Mouse (Mus musculus) monocyte, adult 2 months (primary cell): Measurements from ENCODE around the gene Clic4.

ENCODE experiments used
- DNase-seq, 2 experiments: peaks; one replicate each; pipeline ENCODE4 v3.0.0; 2022; ENCODE audit warnings: low spot score in 2 of 2, low read depth in 1 of 2

Gene Clic4

DNA sequence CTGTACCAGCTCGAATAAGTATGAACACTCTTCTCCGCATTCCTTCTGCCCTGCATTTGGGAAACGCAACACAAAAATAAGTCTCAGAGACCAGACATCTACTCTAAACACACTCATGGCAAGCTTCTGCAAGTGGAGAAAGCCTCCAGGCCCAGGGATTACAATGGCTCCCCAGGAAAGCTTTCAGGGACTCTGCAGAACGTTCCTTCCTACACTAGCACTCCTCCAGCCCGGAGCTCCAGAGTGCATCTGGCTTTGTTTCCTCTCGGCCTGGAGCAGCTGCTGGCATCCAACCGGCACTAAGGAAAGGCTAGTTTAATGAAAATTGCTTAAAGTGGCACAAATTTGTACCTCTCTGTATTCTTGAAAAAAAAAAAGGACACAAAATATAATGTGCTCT is 14.1 kb downstream of the Clic4 start:
- DNase-seq: no peak

DNA sequence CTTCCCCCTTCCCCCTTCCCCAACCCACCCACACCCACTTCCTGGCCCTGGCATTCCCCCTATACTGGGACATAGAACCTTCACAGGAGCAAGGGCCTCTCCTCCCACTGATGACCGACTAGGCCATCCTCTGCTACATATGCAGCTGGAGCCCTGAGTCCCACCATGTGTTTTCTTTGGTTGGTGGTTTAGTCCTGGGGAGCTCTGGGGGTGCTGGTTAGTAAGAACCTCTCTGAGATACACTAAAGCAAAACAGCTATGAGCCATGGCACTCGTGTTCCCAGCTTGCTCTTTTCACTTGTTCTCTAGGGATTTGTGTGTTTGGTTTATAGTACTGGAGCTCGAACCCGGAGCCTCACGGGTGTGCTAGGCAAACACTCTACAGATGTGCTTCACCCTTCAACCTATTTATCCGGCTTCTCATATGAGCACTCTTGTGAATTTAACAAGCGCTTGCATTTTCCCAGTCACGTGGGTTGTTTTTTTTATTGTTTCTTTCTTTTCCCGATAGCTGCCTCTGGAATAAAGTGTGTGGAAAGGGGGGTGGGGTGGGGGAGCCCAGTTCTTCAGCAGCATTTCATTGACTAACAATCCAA is 14.6 kb downstream of the Clic4 start:
- no peak for DNase-seq

DNA sequence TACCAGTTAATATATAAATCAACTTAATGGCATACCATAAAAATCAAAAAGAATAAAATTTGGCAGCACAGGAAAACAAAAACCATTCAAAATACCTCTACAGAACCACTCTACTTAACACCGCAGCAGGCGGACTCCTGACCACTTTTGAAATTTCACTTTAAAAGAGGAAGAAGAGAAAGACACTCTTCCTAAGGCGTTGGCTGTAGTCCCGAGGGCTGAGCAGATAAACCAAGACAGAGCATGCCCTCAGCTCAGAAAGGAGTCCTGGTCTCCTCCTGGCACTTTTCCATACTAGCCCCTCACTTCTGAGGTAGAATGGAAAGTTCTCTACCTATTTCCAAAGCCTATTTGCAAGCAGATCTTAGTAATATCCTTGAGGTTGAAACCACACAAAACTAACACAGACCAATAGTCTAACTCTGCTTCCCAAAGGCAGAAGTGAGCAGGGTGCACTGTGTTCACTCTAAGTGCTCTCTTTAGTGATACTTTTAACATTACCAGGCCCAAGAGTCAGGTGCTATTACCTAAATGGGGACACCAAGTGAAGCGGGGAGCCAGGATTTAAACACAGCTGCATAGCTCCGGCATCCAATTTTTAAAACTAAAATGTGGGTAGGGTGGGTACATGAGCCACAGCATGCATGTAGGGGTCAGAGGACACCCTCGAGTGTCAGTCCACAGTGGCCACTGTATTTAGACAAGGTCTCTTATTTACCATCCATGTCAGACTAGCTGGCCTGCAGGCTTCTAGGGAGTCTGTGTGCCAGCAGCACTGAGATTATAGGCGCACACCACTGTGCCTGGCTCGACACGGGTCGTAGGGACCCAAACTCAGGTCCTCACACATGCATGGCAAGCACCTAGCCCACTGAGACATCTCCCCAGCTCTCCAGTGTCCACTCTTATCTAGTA is 15.8 kb downstream of the Clic4 start:
- no peak for DNase-seq

DNA sequence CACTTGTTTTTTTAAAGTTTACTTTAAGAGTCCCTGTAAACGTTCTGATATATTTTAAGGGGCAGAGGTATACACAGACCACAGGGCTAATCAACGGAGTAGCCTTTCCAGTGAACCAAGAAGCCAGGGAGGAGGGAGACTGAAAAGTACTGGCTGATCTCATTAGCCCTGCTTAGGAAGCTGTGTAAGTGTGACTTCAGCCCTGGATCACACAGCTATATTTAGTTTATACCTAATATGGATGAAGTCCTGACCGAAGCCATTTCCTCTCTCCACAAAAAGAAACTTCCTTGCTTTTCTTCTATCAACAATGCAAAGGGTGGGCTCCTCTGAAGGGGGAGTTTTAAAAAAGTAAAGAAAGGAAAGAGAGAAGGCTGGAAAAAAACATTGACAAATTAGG is 17.8 kb downstream of the Clic4 start:
- no peak for DNase-seq

DNA sequence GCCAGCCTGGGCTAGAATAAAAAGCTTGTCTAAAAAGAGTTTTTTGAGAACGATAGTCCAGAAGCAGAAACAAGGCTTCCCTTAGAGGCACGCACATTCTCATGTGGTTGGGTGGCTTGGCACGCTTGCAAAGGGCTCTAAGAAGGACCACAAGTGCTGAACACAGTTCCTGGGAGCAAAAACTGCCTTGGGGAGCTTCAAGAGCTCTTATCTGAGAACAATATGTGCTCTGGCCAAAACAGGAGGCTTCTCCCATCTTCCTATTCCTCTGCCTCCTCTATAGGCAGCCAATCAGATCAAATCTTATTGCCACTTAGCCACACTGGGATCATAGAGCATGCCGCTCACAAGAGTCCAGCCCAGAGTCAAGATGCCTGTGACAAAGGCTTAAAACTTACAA is 18.3 kb downstream of the Clic4 start:
- no peak for DNase-seq

DNA sequence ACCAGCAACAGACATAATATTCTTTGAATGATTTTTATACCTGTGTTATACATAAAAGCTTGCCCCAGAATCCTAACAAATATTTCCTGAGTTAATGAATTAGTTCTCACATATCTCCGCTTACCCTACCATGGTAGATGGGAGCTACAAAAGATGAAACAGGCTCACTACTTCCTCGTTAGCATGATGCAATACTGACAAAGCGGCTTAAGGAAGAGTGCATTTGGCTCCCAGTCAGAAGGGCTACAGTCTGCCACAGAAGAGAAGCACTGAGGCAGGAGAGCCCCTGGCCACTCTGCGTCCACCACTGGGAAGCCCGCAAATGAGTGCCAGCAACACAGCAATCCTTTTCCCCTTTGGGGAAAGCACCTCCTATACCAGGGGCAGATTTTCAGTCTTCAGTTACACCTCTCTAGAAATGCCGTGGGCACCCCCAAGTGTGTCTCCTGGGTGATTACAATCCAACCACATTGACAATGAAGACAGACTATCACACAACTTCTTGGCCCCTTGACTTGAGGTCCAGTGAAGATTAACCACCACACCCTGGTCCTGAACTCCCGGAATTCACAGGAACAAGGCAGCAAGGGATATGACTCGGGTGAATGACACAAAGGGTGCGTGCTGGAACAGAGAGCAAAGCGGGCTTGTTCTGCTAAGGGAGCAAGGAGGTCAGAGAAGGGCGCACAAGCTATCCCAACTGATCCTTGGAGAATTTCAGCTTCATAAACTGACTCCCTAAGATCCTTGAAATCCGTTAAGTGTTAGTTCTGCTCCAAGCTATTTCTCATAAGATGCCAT is 19.2 kb downstream of the Clic4 start:
- DNase-seq: no peak

DNA sequence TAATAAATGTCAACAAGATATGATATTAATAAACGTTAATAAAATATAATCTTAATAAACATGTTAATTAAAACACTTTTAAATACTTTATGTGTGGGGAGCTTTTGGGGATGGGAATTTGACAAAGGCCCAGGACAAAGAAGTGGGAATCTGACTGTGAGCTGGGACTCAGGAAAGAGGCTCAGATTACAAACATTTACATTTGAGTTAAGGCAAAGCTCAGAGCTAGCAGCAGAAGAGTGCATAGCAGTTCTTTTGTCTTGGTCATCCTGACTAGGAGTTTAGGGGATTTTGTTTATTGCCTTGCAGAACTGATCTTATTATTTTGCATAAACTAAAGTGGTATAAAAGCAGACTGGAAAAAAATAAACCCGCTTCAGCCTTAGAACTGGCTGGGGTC is 20.8 kb downstream of the Clic4 start:
- no peak for DNase-seq

DNA sequence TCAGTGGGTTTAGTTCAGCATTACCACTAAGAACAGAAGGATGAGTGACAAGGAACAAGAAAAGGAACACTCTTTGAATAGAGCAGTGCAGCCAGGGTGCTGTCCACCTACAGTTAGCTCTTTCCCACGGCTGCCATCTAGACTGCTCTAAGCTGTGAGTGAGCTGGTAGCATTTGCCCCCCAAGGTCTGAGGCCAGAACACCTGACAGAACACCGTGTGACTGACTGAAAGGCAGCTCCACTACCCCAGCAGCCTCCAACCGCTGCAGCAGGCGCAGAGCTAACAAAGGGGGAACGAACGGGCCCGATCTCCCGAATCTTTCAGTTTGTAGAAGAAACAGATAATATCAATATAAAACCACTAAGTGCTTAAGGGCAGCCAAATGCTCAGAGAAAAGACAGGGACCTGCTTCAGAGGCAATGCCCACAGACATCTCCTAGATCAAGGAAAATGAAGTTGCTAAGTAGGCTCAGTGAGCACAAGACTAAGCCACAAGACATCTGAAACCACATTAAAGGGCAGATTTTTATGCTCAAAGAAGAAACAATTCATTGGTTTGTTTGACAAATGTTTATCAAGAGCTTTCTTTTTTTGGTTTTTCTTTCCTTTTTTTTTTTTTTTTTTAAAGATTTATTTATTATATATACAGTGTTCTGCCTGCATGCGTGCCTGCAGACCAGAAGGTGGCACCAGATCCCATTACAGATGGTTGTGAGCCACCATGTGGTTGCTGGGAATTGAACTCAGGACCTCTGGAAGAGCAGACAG is 24.2 kb downstream of the Clic4 start:
- DNase-seq: no peak

DNA sequence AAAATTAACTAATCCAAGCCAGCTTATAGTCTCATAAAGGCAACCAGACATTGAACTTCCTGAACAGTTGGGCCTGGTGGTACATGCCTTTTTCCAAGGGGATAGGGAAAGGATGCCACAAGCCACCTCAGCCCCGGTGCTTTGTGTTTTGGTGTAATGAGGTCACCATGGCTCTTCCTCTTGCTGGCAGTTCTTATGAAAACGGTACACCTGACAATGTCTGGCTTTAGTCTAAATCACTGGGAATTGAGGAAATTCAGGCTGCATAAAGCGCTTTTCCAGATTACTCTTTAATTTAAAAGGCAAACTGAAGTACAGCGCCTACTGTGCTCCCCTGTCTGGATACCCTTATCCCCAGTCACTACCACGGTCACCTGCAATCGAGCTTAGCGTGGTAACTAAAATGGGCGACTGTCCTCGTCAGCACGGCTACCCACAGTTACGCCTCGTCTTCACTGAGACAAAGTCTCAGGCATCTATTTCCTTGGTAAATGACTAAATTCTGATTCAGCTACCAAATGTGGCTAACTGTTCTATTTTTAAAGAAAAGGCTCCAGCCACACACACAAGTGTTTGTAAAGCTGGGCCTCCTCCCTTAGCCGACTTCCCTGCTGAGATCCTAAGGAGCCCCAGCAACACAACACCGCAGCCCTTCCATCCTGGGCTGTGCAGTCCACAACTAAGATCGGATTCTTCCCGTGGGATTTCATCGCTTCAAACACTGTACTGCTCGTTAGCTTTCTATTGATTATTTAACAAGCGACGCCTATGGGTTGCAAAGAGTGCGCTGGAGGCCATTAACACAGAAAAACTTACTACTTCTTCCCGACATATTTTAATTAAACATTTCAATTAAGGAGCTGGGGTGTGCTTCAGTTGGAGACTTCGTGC is 25.5 kb downstream of the Clic4 start:
- DNase-seq: no peak

DNA sequence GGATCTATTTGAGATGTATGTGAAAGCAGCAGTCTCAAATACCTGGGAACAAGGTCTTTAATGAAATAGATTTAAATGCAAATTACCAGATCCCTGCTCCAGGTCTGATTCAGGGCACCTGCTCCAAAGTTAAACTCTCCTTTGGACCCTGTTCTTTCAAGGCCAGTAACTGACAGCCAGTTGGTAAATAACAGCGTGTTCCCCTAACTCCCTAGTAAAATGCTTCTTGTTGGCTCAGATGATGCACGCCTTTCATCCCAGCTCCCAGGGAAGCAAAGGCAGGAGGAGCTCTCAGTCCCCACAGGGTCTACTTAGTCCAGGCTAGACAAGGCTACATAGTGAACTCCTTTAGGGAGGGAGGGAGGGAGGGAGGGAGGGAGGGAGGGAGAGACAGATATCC is 26.2 kb downstream of the Clic4 start:
- DNase-seq: no peak

DNA sequence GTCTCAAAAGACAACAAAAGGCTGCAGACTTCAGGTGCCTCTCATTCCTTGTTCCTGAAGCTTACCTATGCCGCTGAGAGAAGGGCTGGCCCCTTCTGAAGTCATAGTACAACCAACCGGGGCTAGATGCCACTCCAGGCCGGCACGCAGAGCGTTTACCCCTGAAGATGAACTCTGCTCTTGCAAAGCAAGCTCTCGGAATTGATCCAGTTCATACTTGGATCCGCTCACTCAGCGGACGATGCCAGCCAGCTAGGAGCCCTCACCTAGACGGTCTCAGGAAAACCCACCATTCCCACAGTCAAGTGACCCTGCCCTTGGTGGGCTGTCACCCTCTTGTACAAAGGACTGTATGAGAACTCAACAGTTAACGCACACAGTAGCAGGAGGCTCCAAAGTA is 26.8 kb downstream of the Clic4 start:
- no peak for DNase-seq

DNA sequence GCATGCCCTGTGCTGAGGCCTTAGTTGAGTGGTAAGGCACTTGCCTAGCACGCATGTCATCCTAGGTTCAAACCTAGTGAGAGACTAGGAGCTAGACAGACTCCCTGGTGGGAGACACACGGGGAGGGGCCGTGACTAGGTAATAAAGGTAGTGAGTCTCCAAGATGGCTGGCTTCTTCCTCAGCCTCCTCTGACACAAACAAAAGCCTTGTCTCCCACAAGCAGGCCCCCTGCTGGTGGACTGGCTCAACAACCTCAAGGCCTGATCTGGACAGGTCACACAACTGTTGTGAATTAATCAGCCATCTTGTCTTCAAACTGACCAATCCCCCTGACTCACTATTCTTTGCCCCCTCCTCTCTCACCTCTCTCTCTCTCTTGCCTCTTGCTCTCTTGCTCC is 28.3 kb downstream of the Clic4 start:
- DNase-seq: peak; percentile 18 to 26

DNA sequence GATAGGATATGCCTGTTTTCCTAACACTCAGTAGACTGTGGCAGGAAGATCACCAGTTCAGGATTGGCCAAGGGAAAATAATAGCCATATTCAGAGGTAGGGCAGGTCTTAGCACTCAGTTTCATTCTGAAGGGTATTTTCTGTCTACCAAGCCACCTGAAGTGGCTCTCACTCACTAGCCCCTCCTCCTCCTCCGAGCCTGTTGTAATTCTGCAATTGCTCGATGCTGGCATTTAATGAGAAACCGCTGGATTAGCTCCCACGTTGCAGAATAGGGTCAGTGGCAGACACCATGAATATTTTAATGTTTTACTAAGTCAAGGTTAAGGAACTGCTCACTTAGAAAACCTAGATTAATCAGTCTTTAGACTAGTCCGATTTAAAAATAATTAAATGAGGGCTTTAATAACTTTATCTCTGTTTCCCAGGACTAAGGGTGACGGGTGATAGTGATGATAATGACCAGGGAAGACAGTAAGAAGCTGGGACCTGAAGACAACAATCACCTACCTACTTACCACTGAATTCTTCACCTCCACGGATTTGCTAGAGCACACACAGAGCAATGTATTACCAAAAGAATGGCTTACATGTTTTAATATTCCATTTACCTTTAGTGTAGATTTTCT is 29.6 kb downstream of the Clic4 start:
- DNase-seq: no peak

DNA sequence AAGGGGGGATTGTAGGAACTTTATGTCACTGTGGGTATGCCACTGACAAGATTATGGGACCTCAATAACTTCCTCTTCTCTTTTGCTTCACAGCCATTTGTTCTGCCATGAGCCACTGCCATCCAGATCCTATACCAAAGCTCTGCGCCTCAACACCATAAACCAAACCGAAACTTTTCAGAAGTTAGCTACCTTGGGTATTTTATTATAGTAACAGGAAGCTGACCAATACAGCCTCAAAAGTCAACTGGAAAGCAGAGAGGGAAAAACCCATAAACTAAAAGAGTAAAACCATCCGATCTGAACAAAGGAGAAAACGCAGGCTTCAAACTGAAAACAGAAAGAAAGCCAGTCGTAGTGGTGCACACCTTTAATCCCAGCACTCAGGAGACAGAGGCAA is 30.2 kb downstream of the Clic4 start:
- no peak for DNase-seq

DNA sequence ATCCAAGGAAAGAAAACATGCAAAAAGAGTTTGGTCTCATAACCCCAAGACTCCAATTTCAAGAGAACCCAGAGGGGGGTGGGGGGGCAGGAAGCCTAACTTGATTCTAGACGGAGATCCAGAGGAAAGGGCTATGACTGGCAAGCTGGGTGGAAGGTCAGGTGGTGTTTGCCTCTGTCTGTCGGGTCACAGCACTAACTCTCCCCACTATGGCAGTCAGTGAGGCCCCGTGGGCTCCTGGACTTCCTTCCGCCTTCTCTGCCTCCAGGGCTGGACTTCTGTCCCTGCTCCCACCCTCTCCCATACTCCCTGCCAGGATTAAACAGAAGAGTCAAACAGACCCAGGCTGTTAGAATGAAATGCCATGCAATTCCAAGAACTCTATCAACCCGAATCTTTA is 30.9 kb downstream of the Clic4 start:
- no peak for DNase-seq

DNA sequence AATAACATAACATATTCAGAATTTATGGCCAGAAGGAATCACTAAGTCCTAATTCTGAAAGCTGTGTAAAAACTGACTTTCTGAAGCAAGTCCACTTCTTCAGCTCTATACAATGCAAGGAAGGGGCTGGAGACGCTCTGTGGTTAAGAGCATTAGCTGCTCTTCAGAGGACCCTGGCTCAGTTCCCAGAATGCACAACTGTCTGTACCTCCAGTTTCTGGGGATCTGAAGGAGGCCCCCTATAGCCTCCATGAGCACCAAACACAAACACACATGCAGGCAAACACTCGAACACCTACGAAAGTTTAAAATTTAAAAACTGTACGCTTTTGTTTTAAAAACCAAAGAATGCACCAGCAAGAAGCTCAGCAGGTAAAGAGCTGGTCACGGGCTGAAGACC is 31.5 kb downstream of the Clic4 start:
- no peak for DNase-seq

DNA sequence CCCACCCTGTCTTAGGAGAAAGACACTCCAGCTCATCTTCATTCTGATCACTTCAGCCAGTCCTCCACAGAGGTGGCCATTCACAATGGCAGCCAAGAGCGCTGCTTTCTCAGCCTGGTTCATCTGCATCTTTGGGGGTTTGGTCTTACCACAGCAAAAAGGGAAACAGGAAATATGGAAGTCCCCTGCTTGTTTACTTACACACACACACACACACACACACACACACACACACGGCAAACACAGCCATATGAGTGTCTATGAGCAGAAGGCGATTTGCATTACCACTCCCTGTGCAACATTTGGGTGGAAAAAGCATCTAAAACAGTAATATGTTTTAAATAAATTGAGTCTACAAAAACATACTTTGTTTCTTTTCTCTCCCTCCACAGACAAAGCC is 32.3 kb downstream of the Clic4 start:
- peak in 1 of 2 experiments; percentile 9 for DNase-seq

DNA sequence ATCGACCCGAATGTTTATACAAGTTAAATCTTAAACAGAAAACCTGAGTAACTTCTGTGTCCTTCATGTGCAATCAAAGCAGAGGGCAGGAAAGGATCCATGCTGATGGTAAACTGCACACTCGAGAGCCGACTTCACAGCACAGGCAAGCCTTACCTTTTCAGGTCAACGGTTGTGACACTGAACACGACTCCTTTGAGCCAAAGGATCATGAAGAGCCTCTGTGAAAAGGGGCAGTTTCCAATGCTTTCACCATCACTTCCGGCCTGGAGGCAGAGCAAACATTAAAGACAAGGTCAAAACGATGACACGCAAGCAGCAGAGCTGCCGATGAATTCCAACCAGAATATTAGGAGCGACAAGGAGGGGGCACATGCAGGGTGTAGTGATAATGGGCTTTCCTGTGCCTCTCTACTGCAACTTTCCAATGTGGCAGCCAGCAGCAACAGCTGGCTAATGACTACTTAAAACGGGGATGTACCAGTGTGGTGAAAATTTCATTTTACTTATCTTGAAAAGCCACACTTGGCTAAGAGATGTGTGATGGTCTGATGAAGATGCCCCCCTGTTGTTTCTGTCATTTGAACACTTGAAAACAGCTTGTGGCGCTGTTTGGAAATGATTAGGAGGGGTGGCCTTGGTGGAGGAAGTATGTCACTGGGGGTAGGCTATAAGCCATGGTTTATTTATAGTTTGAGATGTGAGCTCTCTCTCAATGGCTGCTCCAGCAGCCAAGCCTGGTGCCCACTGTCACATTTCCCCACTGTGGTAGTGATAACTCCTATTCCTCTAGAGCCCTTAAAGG is 33.7 kb downstream of the Clic4 start:
- no peak for DNase-seq

DNA sequence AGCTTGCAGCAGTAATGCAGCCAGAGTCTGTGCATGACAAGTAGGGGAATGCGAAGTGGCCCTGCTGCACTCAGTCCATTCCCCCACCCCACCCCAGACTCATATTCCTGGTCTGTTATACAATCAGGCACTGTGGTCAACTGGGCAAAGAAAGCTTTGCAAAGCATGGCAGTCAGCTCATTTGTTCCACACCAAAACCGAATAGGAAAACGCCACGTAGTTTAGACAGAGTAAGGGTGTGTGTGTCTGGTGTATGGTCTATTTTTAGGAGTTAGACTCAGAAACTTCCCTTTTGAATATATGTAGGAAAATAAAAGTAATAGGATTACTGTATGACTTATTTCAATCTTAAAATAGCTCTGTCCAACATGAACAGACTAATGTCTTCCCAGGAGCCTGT is 36.0 kb downstream of the Clic4 start:
- DNase-seq: no peak
